ENCODE assay signal across 15 mouse cellular contexts in genomic region chr5:101742014-101742413, GRCm38 (mm10). TPM values are rescaled to one million over a fixed set of nuclear protein-coding genes. Genes with fewer than 3 reads are reported as not detected.
DNase-seq lines count a peak whose midpoint lies in the region; ATAC-seq and TF ChIP-seq lines count a peak whose summit lies in the region.
"Had no signal": no experiment of that assay in that cellular context is flagged by ENCODE, and none has a peak within 500 bp of the region (broad histone marks: within the 10 kb centered on the region; RNA-seq: fewer than 3 reads in every experiment).

No protein-coding gene starts in this region.

- peak; percentile 62 for DNase-seq in adrenal gland, adult 2 months
- DNase-seq in adrenal gland, adult 18-20 months (ENCODE audit: low spot score in 2 of 2) = no peak
- peak; percentile 26 for DNase-seq in liver, postnatal 0 days
- no peak for DNase-seq in liver
- DNase-seq in lung, postnatal 10 days = peak; percentile 76
- no peak for DNase-seq in stomach, postnatal 0 days (ENCODE audit: low spot score)
- no peak for DNase-seq in spleen, postnatal 10 days (ENCODE audit: low spot score in 2 of 2)
- no peak for DNase-seq in thymus, adult 18-20 months
- DNase-seq: cerebellum, adult 9-11 months had no signal

- no peak overlapping the region for H3K9ac ChIP-seq in liver, postnatal 0 days (replicated peaks)
- no peak overlapping the region for H3K9ac ChIP-seq in stomach, postnatal 0 days (ENCODE audit: low read length)
- H3K9ac ChIP-seq: kidney, embryonic 15.5 days; limb, embryonic 12.5 days; lung, embryonic 15.5 days had no signal

- TF ChIP-seq CTCF in liver, postnatal 0 days (IDR thresholded peaks at IDR 0.05; ENCODE audit: low read depth) = no peak
- no peak for TF ChIP-seq CTCF in stomach, postnatal 0 days (IDR thresholded peaks at IDR 0.05; ENCODE audit: low read depth)

- no peak overlapping the region for H3K27ac ChIP-seq in liver, postnatal 0 days (ENCODE audit: low read depth)
- H3K27ac ChIP-seq in stomach, postnatal 0 days (replicated peaks) = peak overlapping the region; percentile 78
- H3K27ac ChIP-seq: kidney, embryonic 15.5 days; limb, embryonic 12.5 days; lung, embryonic 15.5 days; midbrain, embryonic 10.5 days had no signal

- no peaks in the 10 kb centered on the region for H3K36me3 ChIP-seq in liver, postnatal 0 days (replicated peaks; ENCODE audit: insufficient read depth, low read length)
- no peaks in the 10 kb centered on the region for H3K36me3 ChIP-seq in stomach, postnatal 0 days (ENCODE audit: control insufficient read depth, insufficient read depth, low read length)
- H3K36me3 ChIP-seq: kidney, embryonic 15.5 days; limb, embryonic 12.5 days; lung, embryonic 15.5 days; midbrain, embryonic 10.5 days had no signal

- no peak overlapping the region for H3K4me2 ChIP-seq in liver, postnatal 0 days (ENCODE audit: low read depth, low read length)
- no peak overlapping the region for H3K4me2 ChIP-seq in stomach, postnatal 0 days (replicated peaks; ENCODE audit: low read depth)
- H3K4me2 ChIP-seq: kidney, embryonic 15.5 days; limb, embryonic 12.5 days; lung, embryonic 15.5 days had no signal

- H3K4me3 ChIP-seq in liver, postnatal 0 days (ENCODE audit: low read depth, low read length) = no peak overlapping the region
- H3K4me3 ChIP-seq in stomach, postnatal 0 days (ENCODE audit: low read depth, low read length) = no peak overlapping the region
- H3K4me3 ChIP-seq: kidney, embryonic 15.5 days; limb, embryonic 12.5 days; lung, embryonic 15.5 days; midbrain, embryonic 10.5 days had no signal

- peaks cover 13% of the 10 kb centered on the region for H3K27me3 ChIP-seq in liver, postnatal 0 days (ENCODE audit: insufficient read depth, low read length)
- no peaks in the 10 kb centered on the region for H3K27me3 ChIP-seq in stomach, postnatal 0 days (ENCODE audit: control insufficient read depth, insufficient read depth, low read length)
- H3K27me3 ChIP-seq: kidney, embryonic 15.5 days; limb, embryonic 12.5 days; lung, embryonic 15.5 days had no signal

- WGBS in liver, postnatal 0 days (ENCODE audit: insufficient replicate concordance) = 48% methylated on average over 2 of the region's 2 CpGs
- 60% methylated on average over 2 of the region's 2 CpGs for WGBS in stomach, postnatal 0 days

- TF ChIP-seq EP300 in liver, postnatal 0 days (IDR thresholded peaks at IDR 0.05; ENCODE audit: low read depth) = no peak
- TF ChIP-seq EP300 in stomach, postnatal 0 days (optimal IDR thresholded peaks at IDR 0.05) = no peak

- H3K9me3 ChIP-seq in liver, postnatal 0 days (ENCODE audit: low read length) = no peaks in the 10 kb centered on the region
- no peaks in the 10 kb centered on the region for H3K9me3 ChIP-seq in stomach, postnatal 0 days (ENCODE audit: control insufficient read depth, low read length)
- H3K9me3 ChIP-seq: kidney, embryonic 15.5 days; lung, embryonic 15.5 days; midbrain, embryonic 10.5 days had no signal

- ATAC-seq in liver, postnatal 0 days = peak; percentile 44; the same call in 1 of the 2 replicates
- peak; percentile 32; the same call in 1 of the 2 replicates for ATAC-seq in stomach, postnatal 0 days (ENCODE audit: low FRiP score, low TSS enrichment)
- ATAC-seq: forebrain, embryonic 16.5 days had no signal

- no peaks in the 10 kb centered on the region for H3K4me1 ChIP-seq in liver, postnatal 0 days (ENCODE audit: insufficient read depth)
- H3K4me1 ChIP-seq in stomach, postnatal 0 days (replicated peaks; ENCODE audit: control insufficient read depth, insufficient read depth) = no peaks in the 10 kb centered on the region
- H3K4me1 ChIP-seq: limb, embryonic 12.5 days; lung, embryonic 15.5 days; midbrain, embryonic 10.5 days had no signal

RNA-seq across cellular contexts. Expression of gene Cds1, which starts 22.9 kb away (rescaled TPM):
- 1 to 10 TPM; 6.6 to 8.6 TPM for total RNA-seq in adrenal gland, adult 2 months (2021)
- 4.3 and 6.2 TPM in 2 replicates for polyA plus RNA-seq in adrenal gland, adult 2 months (2012; rRNA removed)
- 1 to 10 TPM; 8.0 to 9.8 TPM for total RNA-seq in adrenal gland, adult 18-20 months (2021)
- 0.39 and 0.44 TPM in 2 replicates for polyA plus RNA-seq in liver, postnatal 0 days (2015; fragmentation: Nextera tagmentation; extraction: Ambion mirVana)
- polyA plus RNA-seq in stomach, postnatal 0 days (2015; fragmentation: Nextera tagmentation; extraction: Ambion mirVana) = 18.0 and 18.5 TPM in 2 replicates
- total RNA-seq: MEL had no signal

Comparison
In these comparisons a context has a peak if more than half of its experiments do, and no peak if none do; other contexts are left out.
1. DNase-seq: peak in adrenal gland, adult 2 months (single experiment), liver, postnatal 0 days (single experiment) and lung, postnatal 10 days (single experiment); none in adrenal gland, adult 18-20 months (0 of 2), liver (single experiment), stomach, postnatal 0 days (single experiment), spleen, postnatal 10 days (0 of 2) and thymus, adult 18-20 months (0 of 2).